Mouse (Mus musculus) limb, embryonic 11.5 days (tissue): Measurements from ENCODE around the gene Gpr180. TPM values are rescaled to one million over a fixed set of nuclear protein-coding genes. Genes with fewer than 3 reads are reported as not detected.

ENCODE experiments used
- ATAC-seq: fragments of 200-750 bp; cut with Nextera tagmentation; 2 replicates; pipeline ENCODE4 v1.8.0; 2017; ENCODE audit warnings: low read depth; ENCODE audit not compliant: insufficient number of reproducible peaks, low FRiP score, low TSS enrichment
- DNase-seq: peaks from one replicate; pipeline ENCODE4 v3.0.0-alpha.2; 2015; ENCODE audit warnings: low spot score
- H3K27ac ChIP-seq: fragments of 300-500 bp; sonication (generic); replicated peaks from 2 replicates; pipeline ENCODE4 v1.5.1; 2014; ENCODE audit warnings: low read depth, mild to moderate bottlenecking, low read length
- H3K27me3 ChIP-seq: fragments of 300-500 bp; sonication (generic); 2 replicates; pipeline ENCODE4 v1.6.1; 2014; ENCODE audit warnings: mild to moderate bottlenecking, low read length, mixed read lengths; ENCODE audit not compliant: control insufficient read depth, insufficient read depth
- H3K36me3 ChIP-seq: fragments of 300-500 bp; sonication (generic); 2 replicates; pipeline ENCODE4 v1.6.1; 2014; ENCODE audit warnings: mild to moderate bottlenecking, low read length, moderate library complexity, mixed read lengths; ENCODE audit not compliant: control insufficient read depth, insufficient read depth
- H3K4me1 ChIP-seq: fragments of 300-500 bp; sonication (generic); 2 replicates; pipeline ENCODE4 v1.6.1; 2014; ENCODE audit warnings: low read length, mixed read lengths; ENCODE audit not compliant: control insufficient read depth, insufficient read depth
- H3K4me2 ChIP-seq: fragments of 300-500 bp; sonication (generic); 2 replicates; pipeline ENCODE4 v1.6.1; 2014; ENCODE audit warnings: low read depth, mild to moderate bottlenecking, moderate library complexity; ENCODE audit not compliant: severe bottlenecking
- H3K4me3 ChIP-seq: fragments of 300-500 bp; sonication (generic); 2 replicates; pipeline ENCODE4 v1.5.1; 2014; ENCODE audit warnings: low read depth, low read length
- H3K9ac ChIP-seq: fragments of 300-500 bp; sonication (generic); 2 replicates; pipeline ENCODE4 v1.6.1; 2014; ENCODE audit warnings: mild to moderate bottlenecking, low read length
- H3K9me3 ChIP-seq: fragments of 300-500 bp; sonication (generic); 2 replicates; pipeline ENCODE4 v1.6.1; 2016; ENCODE audit warnings: low read length; ENCODE audit not compliant: control insufficient read depth
- WGBS: fragments of 180-500 bp; shearing (Covaris S2); extraction: QIAGEN DNeasy Blood & Tissue Kit; methylation state at CpG from one replicate; pipeline ENCODE4 v1.1.7; 2014; 5-methylcytosine and 5-hydroxymethylcytosine counted together
- polyA plus RNA-seq: library from polyadenylated mRNA; unstranded; fragments of >200 nt; fragmentation: Nextera tagmentation; extraction: Ambion mirVana; gene quantifications from 2 replicates; pipeline ENCODE4 v1.2.1, GENCODE M21; 2014

Gene Gpr180
- polyA plus RNA-seq, 1 experiment from 2014 or later: 50.0 TPM

GRCm38 (mm10) chr14:118179701-118180100 lies 42.7 kb downstream of the Gpr180 start:
- ATAC-seq (no peak; the same call in 1 of the 2 replicates), DNase-seq (no peak)
- H3K4me2 ChIP-seq: peak overlapping the region; percentile 63
- no peak overlapping the region for H3K27ac ChIP-seq
- no peaks in the 10 kb centered on the region for H3K4me1 ChIP-seq
- peak overlapping the region; percentile 55 for H3K9ac ChIP-seq
- H3K36me3 ChIP-seq: no peaks in the 10 kb centered on the region
- 35% methylated on average over 7 of the region's 7 CpGs for WGBS
- no peaks in the 10 kb centered on the region for H3K9me3 ChIP-seq
- no peaks in the 10 kb centered on the region for H3K27me3 ChIP-seq
- H3K4me3 ChIP-seq: peak overlapping the region; percentile 40

- H3K9ac ChIP-seq: peak overlapping the region; percentile 55
- peak overlapping the region; percentile 40 for H3K4me3 ChIP-seq
- H3K4me1 ChIP-seq: no peaks in the 10 kb centered on the region
- H3K27ac ChIP-seq: no peak overlapping the region
- no peaks in the 10 kb centered on the region for H3K36me3 ChIP-seq
- peak overlapping the region; percentile 63 for H3K4me2 ChIP-seq
- 0% methylated on average over 20 of the region's 20 CpGs for WGBS
- peak; percentile 77 for DNase-seq
- H3K27me3 ChIP-seq: no peaks in the 10 kb centered on the region
- no peaks in the 10 kb centered on the region for H3K9me3 ChIP-seq
- no peak for ATAC-seq
Observed at GRCm38 (mm10) chr14:118180117-118180557, 43.2 kb downstream of the Gpr180 start.

- H3K9me3 ChIP-seq: no peaks in the 10 kb centered on the region
- H3K9ac ChIP-seq: no peak overlapping the region
- H3K27ac ChIP-seq: no peak overlapping the region
- ATAC-seq (no peak), DNase-seq (peak; percentile 45)
- 7% methylated on average over 10 of the region's 10 CpGs for WGBS
- no peaks in the 10 kb centered on the region for H3K27me3 ChIP-seq
- H3K4me3 ChIP-seq: peak overlapping the region; percentile 40
- H3K4me1 ChIP-seq: no peaks in the 10 kb centered on the region
- no peaks in the 10 kb centered on the region for H3K36me3 ChIP-seq
- H3K4me2 ChIP-seq: peak overlapping the region; percentile 63
Observed at GRCm38 (mm10) chr14:118180711-118181177, 43.8 kb downstream of the Gpr180 start.

GRCm38 (mm10) chr14:118191442-118191841 lies 54.5 kb downstream of the Gpr180 start:
- no peaks in the 10 kb centered on the region for H3K36me3 ChIP-seq
- DNase-seq: no peak
- no peak overlapping the region for H3K27ac ChIP-seq
- H3K27me3 ChIP-seq: peaks cover 4% of the 10 kb centered on the region
- no peak overlapping the region for H3K4me3 ChIP-seq
- whole genome bisulfite sequencing: 86% methylated on average over 9 of the region's 9 CpGs
- H3K4me1 ChIP-seq: no peaks in the 10 kb centered on the region
- no peak overlapping the region for H3K9ac ChIP-seq
- no peak overlapping the region for H3K4me2 ChIP-seq
- ATAC-seq: no peak
- H3K9me3 ChIP-seq: no peaks in the 10 kb centered on the region

GRCm38 (mm10) chr14:118193001-118193628 lies 56.2 kb downstream of the Gpr180 start:
- Histone ChIP-seq H3K9me3 (no peaks in the 10 kb centered on the region), H3K4me1 (no peaks in the 10 kb centered on the region), H3K27me3 (peaks cover 4% of the 10 kb centered on the region), H3K9ac (no peak overlapping the region), H3K4me3 (no peak overlapping the region), H3K36me3 (no peaks in the 10 kb centered on the region), H3K4me2 (no peak overlapping the region), H3K27ac (no peak overlapping the region)
- no peak for DNase-seq
- no peak for ATAC-seq
- 46% methylated on average over 10 of the region's 10 CpGs for WGBS

GRCm38 (mm10) chr14:118193663-118194062 lies 56.7 kb downstream of the Gpr180 start:
- Histone ChIP-seq H3K27me3 (peaks cover 4% of the 10 kb centered on the region), H3K9ac (no peak overlapping the region), H3K9me3 (no peaks in the 10 kb centered on the region), H3K4me2 (no peak overlapping the region), H3K27ac (no peak overlapping the region), H3K36me3 (no peaks in the 10 kb centered on the region), H3K4me1 (no peaks in the 10 kb centered on the region), H3K4me3 (no peak overlapping the region)
- ATAC-seq (no peak), DNase-seq (no peak)
- WGBS: 62% methylated on average over 10 of the region's 10 CpGs

GRCm38 (mm10) chr14:118194219-118194914 lies 57.4 kb downstream of the Gpr180 start:
- H3K9me3 ChIP-seq: no peaks in the 10 kb centered on the region
- H3K9ac ChIP-seq: no peak overlapping the region
- 71% methylated on average over 13 of the region's 13 CpGs for WGBS
- no peak overlapping the region for H3K4me3 ChIP-seq
- H3K4me2 ChIP-seq: no peak overlapping the region
- DNase-seq: no peak
- H3K36me3 ChIP-seq: no peaks in the 10 kb centered on the region
- peaks cover 4% of the 10 kb centered on the region for H3K27me3 ChIP-seq
- no peak overlapping the region for H3K27ac ChIP-seq
- no peaks in the 10 kb centered on the region for H3K4me1 ChIP-seq
- ATAC-seq: no peak

GRCm38 (mm10) chr14:118197063-118197462 lies 60.1 kb downstream of the Gpr180 start:
- 73% methylated on average over 12 of the region's 12 CpGs for WGBS
- H3K9ac ChIP-seq: no peak overlapping the region
- peaks cover 4% of the 10 kb centered on the region for H3K27me3 ChIP-seq
- DNase-seq: no peak
- H3K27ac ChIP-seq: no peak overlapping the region
- no peak overlapping the region for H3K4me3 ChIP-seq
- no peak overlapping the region for H3K4me2 ChIP-seq
- H3K4me1 ChIP-seq: no peaks in the 10 kb centered on the region
- H3K36me3 ChIP-seq: no peaks in the 10 kb centered on the region
- no peak for ATAC-seq
- no peaks in the 10 kb centered on the region for H3K9me3 ChIP-seq
